Mouse (Mus musculus) lung, postnatal 10 days (tissue): ENCODE results near the gene Sod2.
A peak's percentile ranks its signal among the peaks of the same experiment; 100 is the strongest.
"Not testable (repeated sequence)": the region's sequence is repeated elsewhere in the genome, so short reads cannot be mapped to it uniquely, and the experiment has no call there.

ENCODE experiments used
- DNase-seq: peaks from one replicate; pipeline ENCODE4 v3.0.0; 2021

Gene Sod2

GRCm38 (mm10) chr17:13036627-13037192, 30.1 kb downstream of the Sod2 start:
- DNase-seq, result not testable (repeated sequence)

GRCm38 (mm10) chr17:13043846-13044673, 37.4 kb downstream of the Sod2 start:
- DNase-seq, result peak; percentile 65

GRCm38 (mm10) chr17:13052124-13052813, 45.6 kb downstream of the Sod2 start, which contains the start of gene Gpr31b:
Gene Gpr31b (minus strand): TSS chr17:13052296.
- not testable (repeated sequence) for DNase-seq

- DNase-seq, result not testable (repeated sequence)
Observed at GRCm38 (mm10) chr17:13060804-13061203, 54.2 kb downstream of the Sod2 start, which contains the start of gene Tcp10b. Gene Tcp10b (plus strand): TSS chr17:13061104.

GRCm38 (mm10) chr17:13062882-13063281, 56.2 kb downstream of the Sod2 start:
- DNase-seq, result not testable (repeated sequence)

GRCm38 (mm10) chr17:13067864-13068385, 61.3 kb downstream of the Sod2 start:
- not testable (repeated sequence) for DNase-seq

GRCm38 (mm10) chr17:13069227-13069626, 62.6 kb downstream of the Sod2 start:
- DNase-seq, result not testable (repeated sequence)
